Comparison of ENCODE assay signal across 16 mouse cellular contexts in the genomic region with DNA sequence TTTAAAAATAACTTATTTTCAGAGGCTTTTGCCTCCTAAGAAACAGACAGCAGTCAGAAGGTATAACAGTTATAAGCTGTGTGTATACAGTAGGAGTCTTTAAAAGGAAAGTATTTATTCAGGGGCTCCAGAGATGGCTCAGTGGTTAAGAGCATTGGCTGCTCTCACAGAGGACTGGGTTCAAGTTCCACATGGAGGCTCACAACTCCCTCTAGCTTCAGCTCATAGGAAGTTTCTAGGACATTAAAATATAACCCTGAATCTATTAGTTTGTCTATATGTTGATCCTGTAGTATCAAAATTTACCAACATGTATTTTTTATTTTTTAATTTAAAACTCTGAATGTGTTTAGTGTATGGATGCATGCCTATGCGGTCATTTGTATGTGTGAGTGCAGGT. TPM values are rescaled to one million over a fixed set of nuclear protein-coding genes. Genes with fewer than 3 reads are reported as not detected.
"Had no signal": no experiment of that assay in that cellular context is flagged by ENCODE, and none has a peak within 500 bp of the region (broad histone marks: within the 10 kb centered on the region; RNA-seq: fewer than 3 reads in every experiment).

No protein-coding gene starts in this region.

- H3K9me3 ChIP-seq: kidney, embryonic 15.5 days; limb, embryonic 10.5 days; liver, embryonic 12.5 days; lung, embryonic 15.5 days; midbrain, embryonic 10.5 days; neural tube, embryonic 15.5 days; stomach, embryonic 15.5 days had no signal

- H3K4me2 ChIP-seq: kidney, embryonic 15.5 days; liver, embryonic 12.5 days; lung, embryonic 15.5 days; neural tube, embryonic 15.5 days; stomach, embryonic 15.5 days had no signal

- H3K27me3 ChIP-seq: kidney, embryonic 15.5 days; liver, embryonic 12.5 days; lung, embryonic 15.5 days; neural tube, embryonic 15.5 days; stomach, embryonic 15.5 days had no signal

- DNase-seq: kidney, adult 2 months; kidney, postnatal 14 days; layer of hippocampus, postnatal 36 days; liver, postnatal 0 days; lung, postnatal 36 days; midbrain, embryonic 14.5 days had no signal

- H3K9ac ChIP-seq: kidney, embryonic 15.5 days; liver, embryonic 12.5 days; liver, postnatal 0 days; lung, embryonic 15.5 days; neural tube, embryonic 15.5 days; stomach, embryonic 15.5 days had no signal

- H3K4me3 ChIP-seq: kidney, embryonic 15.5 days; limb, embryonic 10.5 days; liver, embryonic 12.5 days; lung, embryonic 15.5 days; midbrain, embryonic 10.5 days; myocyte; neural tube, embryonic 15.5 days; stomach, embryonic 15.5 days had no signal

- H3K27ac ChIP-seq: kidney, embryonic 15.5 days; limb, embryonic 10.5 days; liver, embryonic 12.5 days; lung, embryonic 15.5 days; midbrain, embryonic 10.5 days; neural tube, embryonic 15.5 days; stomach, embryonic 15.5 days had no signal

- ATAC-seq: liver, embryonic 12.5 days; liver, postnatal 0 days had no signal

RNA-seq across cellular contexts. Expression of gene Lrrd1, which starts 36.5 kb away (rescaled TPM):
- total RNA-seq: left cerebral cortex, postnatal 14 days had no signal
- polyA plus RNA-seq: kidney, embryonic 15.5 days; limb, embryonic 10.5 days; liver, postnatal 0 days; midbrain, embryonic 10.5 days; neural tube, embryonic 11.5 days had no signal
